ENCODE assay signal across 20 mouse cellular contexts in genomic region chr9:122609616-122610015, GRCm38 (mm10).
A peak's percentile ranks its signal among the peaks of the same experiment; 100 is the strongest.
DNase-seq lines count a peak whose midpoint lies in the region; ATAC-seq lines count a peak whose summit lies in the region.
"Had no signal": no experiment of that assay in that cellular context is flagged by ENCODE, and none has a peak within 500 bp of the region (broad histone marks: within the 10 kb centered on the region; RNA-seq: fewer than 3 reads in every experiment).

No protein-coding gene starts in this region.

- no peak for ATAC-seq in megakaryocyte-erythroid progenitor cell, adult 5-6 weeks (replicated peaks; ENCODE audit: low FRiP score, low TSS enrichment, poor library complexity, severe bottlenecking)
- ATAC-seq: CD4-positive, CD25-positive, alpha-beta regulatory T cell, adult 4 months; forebrain, postnatal 0 days; hindbrain, embryonic 16.5 days; intestine, embryonic 15.5 days; liver, postnatal 0 days; lung, postnatal 0 days had no signal

- DNase-seq in layer of hippocampus, adult 11-12 months (ENCODE audit: low spot score) = peak; percentile 47
- no peak for DNase-seq in layer of hippocampus, adult 9-10 months (ENCODE audit: low spot score)
- DNase-seq in right cerebral cortex, adult 2 months (ENCODE audit: low spot score in 2 of 2) = peak; percentile 79 to 80
- DNase-seq in right cerebral cortex, postnatal 4 days = no peak
- DNase-seq in right cerebral cortex, postnatal 10 days (ENCODE audit: low spot score in 2 of 2) = peak; percentile 61 to 74
- DNase-seq in cerebellum, postnatal 10 days = no peak
- DNase-seq: adrenal gland, postnatal 25 days; cerebellum, adult 11 months; cerebellum, postnatal 14 days; forebrain, postnatal 0 days; gastrocnemius, postnatal 14 days; heart, adult 11 months; kidney, adult 8-10 months; kidney, postnatal 25 days; liver, postnatal 0 days had no signal

Comparison
In these comparisons a context has a peak if more than half of its experiments do, and no peak if none do; other contexts are left out.
1. DNase-seq: peak in layer of hippocampus, adult 11-12 months (single experiment), right cerebral cortex, adult 2 months (2 of 2) and right cerebral cortex, postnatal 10 days (2 of 2); none in layer of hippocampus, adult 9-10 months (single experiment), right cerebral cortex, postnatal 4 days (single experiment) and cerebellum, postnatal 10 days (0 of 2).